Mouse (Mus musculus) stomach, embryonic 15.5 days (tissue): Measurements from ENCODE around the gene Manbal. TPM values are rescaled to one million over a fixed set of nuclear protein-coding genes. Genes with fewer than 3 reads are reported as not detected.

Experiments used
- ATAC-seq: fragments of 200-750 bp; cut with Nextera tagmentation; 2 replicates; pipeline ENCODE4 v1.8.0; 2017; ENCODE audit warnings: low read depth, moderate number of reproducible peaks, moderate TSS enrichment; ENCODE audit not compliant: insufficient read depth, low FRiP score
- H3K27ac ChIP-seq: fragments of 300-500 bp; sonication (generic); 2 replicates; pipeline ENCODE4 v1.5.1; 2015; ENCODE audit warnings: mild to moderate bottlenecking, inconsistent platforms
- H3K27me3 ChIP-seq: fragments of 300-500 bp; sonication (generic); replicated peaks from 2 replicates; pipeline ENCODE4 v1.6.1; 2015; ENCODE audit warnings: inconsistent platforms
- H3K36me3 ChIP-seq: fragments of 300-500 bp; sonication (generic); 2 replicates; pipeline ENCODE4 v1.6.1; 2015; ENCODE audit warnings: inconsistent platforms
- H3K4me1 ChIP-seq: fragments of 300-500 bp; sonication (generic); 2 replicates; pipeline ENCODE4 v1.6.1; 2015; ENCODE audit warnings: inconsistent platforms
- H3K4me2 ChIP-seq: fragments of 300-500 bp; sonication (generic); 2 replicates; pipeline ENCODE4 v1.6.1; 2015; ENCODE audit warnings: mild to moderate bottlenecking, inconsistent platforms
- H3K4me3 ChIP-seq: fragments of 300-500 bp; sonication (generic); replicated peaks from 2 replicates; pipeline ENCODE4 v1.5.1; 2015; ENCODE audit warnings: inconsistent platforms
- H3K9ac ChIP-seq: fragments of 300-500 bp; sonication (generic); 2 replicates; pipeline ENCODE4 v1.6.1; 2015; ENCODE audit warnings: inconsistent platforms
- H3K9me3 ChIP-seq: fragments of 300-500 bp; sonication (generic); 2 replicates; pipeline ENCODE4 v1.6.1; 2016; ENCODE audit warnings: inconsistent platforms
- WGBS: fragments of 180-500 bp; shearing (Covaris S2); methylation state at CpG from one replicate; pipeline ENCODE4 v1.1.7; 2015; 5-methylcytosine and 5-hydroxymethylcytosine counted together
- polyA plus RNA-seq: library from polyadenylated mRNA; unstranded; fragments of >200 nt; fragmentation: Nextera tagmentation; extraction: Ambion mirVana; gene quantifications from 2 replicates; pipeline ENCODE4 v1.2.1, GENCODE M21; 2015

Gene Manbal
- polyA plus RNA-seq, 1 experiment from 2014 or later = 68.3 TPM

- Histone ChIP-seq H3K27me3 (no peaks in the 10 kb centered on the region), H3K27ac (no peak overlapping the region), H3K4me3 (no peak overlapping the region), H3K4me1 (0 out of 2 replicates have a peak, but pooled peaks cover 3% of the 10 kb centered on the region), H3K9ac (no peak overlapping the region), H3K9me3 (no peaks in the 10 kb centered on the region), H3K36me3 (no peaks in the 10 kb centered on the region), H3K4me2 (no peak overlapping the region)
- ATAC-seq = no peak
- 39% methylated on average over 11 of the region's 11 CpGs for WGBS
These were observed 25.7 kb upstream of the Manbal start for GRCm38 (mm10) chr2:157341554-157342270.

- H3K36me3 ChIP-seq = no peaks in the 10 kb centered on the region
- ATAC-seq = no peak
- no peak overlapping the region for H3K27ac ChIP-seq
- H3K4me3 ChIP-seq = no peak overlapping the region
- no peaks in the 10 kb centered on the region for H3K27me3 ChIP-seq
- H3K4me1 ChIP-seq = 0 out of 2 replicates have a peak, but pooled peaks cover 3% of the 10 kb centered on the region
- no peak overlapping the region for H3K4me2 ChIP-seq
- no peaks in the 10 kb centered on the region for H3K9me3 ChIP-seq
- H3K9ac ChIP-seq = no peak overlapping the region
- WGBS = 59% methylated on average over 5 of the region's 5 CpGs
These were observed 25.0 kb upstream of the Manbal start for GRCm38 (mm10) chr2:157342328-157342926.

DNA sequence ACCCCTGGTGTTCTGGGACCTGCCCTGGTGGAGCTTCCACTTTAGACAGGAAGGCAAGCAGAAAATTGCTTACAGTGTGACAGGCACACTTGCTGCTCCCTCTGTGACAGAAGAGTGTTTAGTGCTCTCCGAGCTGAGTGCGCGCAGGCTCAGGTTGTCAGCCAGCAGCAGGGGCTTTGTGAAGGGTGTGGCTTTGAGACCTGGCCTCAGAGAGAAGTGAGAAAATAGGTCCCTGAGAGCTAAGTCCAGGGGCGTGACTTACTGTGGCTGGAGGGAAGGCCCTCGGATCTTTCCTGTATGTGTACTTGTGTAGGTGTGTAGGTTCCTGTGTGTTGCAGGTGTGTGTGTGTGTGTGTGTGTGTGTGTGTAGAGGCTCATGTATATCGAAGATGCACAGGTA lies 24.1 kb upstream of the Manbal start:
- 63% methylated on average over 6 of the region's 6 CpGs for WGBS
- Histone ChIP-seq H3K4me1 (peaks cover 6% of the 10 kb centered on the region; the same call in 1 of the 2 replicates), H3K9me3 (no peaks in the 10 kb centered on the region), H3K4me3 (no peak overlapping the region), H3K27me3 (no peaks in the 10 kb centered on the region), H3K27ac (no peak overlapping the region), H3K9ac (no peak overlapping the region), H3K4me2 (no peak overlapping the region), H3K36me3 (no peaks in the 10 kb centered on the region)
- ATAC-seq = no peak

DNA sequence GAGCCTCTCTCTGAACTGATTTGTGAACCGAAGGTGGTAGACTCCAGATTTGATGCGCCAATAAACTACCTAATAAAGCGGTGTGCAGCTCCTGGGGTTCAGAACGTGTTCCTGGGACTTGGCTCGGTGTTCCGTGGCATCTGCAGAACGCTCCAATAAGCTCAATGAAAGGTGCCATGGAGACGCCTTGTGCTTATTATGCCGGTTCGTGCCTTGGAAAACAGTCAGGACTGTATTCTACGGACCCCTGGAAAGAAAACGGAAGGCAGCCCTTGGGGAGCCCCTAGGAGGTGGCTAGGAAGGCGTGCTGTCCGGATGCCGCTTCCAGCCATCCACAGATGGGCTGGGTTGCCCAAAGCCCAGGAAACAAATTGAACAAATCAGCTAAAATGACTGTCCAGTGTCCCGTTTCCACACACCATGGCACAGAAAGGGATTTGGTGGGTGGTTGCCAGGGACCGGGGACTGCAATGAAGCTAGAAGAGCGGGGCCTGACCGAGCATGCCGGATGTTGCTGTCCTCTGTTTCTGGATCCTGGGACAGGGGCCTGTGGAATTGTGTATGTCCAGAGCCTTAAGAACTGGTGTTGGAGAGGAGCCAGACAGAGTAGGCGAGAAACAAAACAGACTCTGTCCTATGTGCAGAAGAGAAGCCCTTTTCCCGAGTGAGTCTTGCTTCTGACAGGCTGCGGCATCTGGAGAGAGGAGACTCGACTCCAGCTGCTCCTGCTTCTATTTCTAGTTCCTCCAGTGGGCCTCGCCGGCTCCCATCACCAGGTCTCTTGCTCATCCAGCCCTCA lies 19.8 kb upstream of the Manbal start, which contains the start of gene Ghrh:
Ghrh (minus strand) TSS at position 146 of the 799 bp plus-strand sequence.
- WGBS = 60% methylated on average over 26 of the region's 26 CpGs
- no peak within 1 kb of the TSS for H3K9ac ChIP-seq
- H3K9me3 ChIP-seq = no peaks in the 10 kb centered on the region
- H3K4me3 ChIP-seq = no peak within 1 kb of the TSS
- no peaks in the 10 kb centered on the region for H3K36me3 ChIP-seq
- peak within 1 kb of the TSS; percentile 92 for H3K27ac ChIP-seq
- peak; percentile 64; the same call in 1 of the 2 replicates for ATAC-seq
- no peak within 1 kb of the TSS for H3K4me2 ChIP-seq
- peaks cover 11% of the 10 kb centered on the region for H3K4me1 ChIP-seq
- no peaks in the 10 kb centered on the region for H3K27me3 ChIP-seq

DNA sequence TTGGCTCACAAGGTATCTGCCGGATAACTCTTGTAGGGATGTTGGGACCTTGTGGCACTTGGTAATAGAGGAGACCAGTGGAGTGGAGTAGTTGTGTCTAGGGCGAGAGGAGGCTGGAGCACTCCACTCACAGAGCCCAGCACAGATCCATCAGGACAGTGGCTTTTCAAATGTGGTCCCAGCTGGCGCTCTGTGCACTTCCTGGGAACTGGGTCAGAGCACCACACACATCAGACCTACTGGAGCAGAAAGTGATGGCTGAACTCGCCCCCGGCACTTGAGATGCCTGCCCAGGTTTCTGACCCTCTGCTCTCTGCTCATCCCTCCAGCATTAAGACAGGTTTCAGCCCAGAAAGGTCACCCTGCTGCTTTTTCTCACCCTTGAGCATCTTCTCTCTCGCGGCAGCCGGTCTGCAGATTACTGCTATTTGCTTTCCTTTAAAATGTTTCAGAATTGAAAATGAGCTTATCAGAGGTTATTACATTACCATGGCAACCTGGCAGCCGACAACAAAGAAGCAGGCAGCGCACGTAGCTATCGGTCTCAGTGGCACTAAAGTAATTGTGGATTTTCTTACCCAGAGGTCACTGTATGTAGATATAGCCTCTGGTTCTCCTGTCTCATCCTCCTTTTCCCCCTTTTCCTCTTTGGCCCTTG lies 18.1 kb upstream of the Manbal start:
- no peak overlapping the region for H3K4me3 ChIP-seq
- no peaks in the 10 kb centered on the region for H3K36me3 ChIP-seq
- H3K27ac ChIP-seq = peak overlapping the region; percentile 92; the same call in 1 of the 2 replicates
- no peak overlapping the region for H3K4me2 ChIP-seq
- 49% methylated on average over 12 of the region's 12 CpGs for WGBS
- H3K9me3 ChIP-seq = no peaks in the 10 kb centered on the region
- H3K27me3 ChIP-seq = no peaks in the 10 kb centered on the region
- no peak for ATAC-seq
- H3K9ac ChIP-seq = no peak overlapping the region
- H3K4me1 ChIP-seq = peaks cover 11% of the 10 kb centered on the region

DNA sequence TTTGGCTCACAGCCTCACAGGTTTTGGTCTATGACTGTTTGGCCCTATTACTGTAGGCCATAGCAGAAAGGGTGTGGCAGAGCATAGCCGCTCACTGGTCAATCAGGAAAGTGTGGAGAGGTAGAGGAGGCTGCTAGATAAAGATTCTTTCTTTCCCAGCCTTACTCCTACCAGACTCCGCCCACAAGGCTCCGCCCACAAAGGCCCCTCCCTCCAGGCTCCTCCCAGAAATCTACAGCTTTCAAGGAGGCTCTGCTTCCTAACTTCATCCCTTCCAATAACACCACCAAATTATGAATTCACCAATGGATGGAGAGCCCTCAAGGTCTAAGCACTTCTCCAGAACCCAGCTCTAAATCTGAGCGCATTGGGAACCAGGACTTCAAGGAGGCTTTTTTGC lies 14.2 kb upstream of the Manbal start:
- H3K36me3 ChIP-seq = no peaks in the 10 kb centered on the region
- peaks cover 9% of the 10 kb centered on the region; the same call in 1 of the 2 replicates for H3K4me1 ChIP-seq
- H3K9ac ChIP-seq = no peak overlapping the region
- H3K9me3 ChIP-seq = no peaks in the 10 kb centered on the region
- no peak for ATAC-seq
- H3K4me3 ChIP-seq = no peak overlapping the region
- no peak overlapping the region for H3K4me2 ChIP-seq
- WGBS = 67% methylated on average over 4 of the region's 4 CpGs
- no peak overlapping the region for H3K27ac ChIP-seq
- no peaks in the 10 kb centered on the region for H3K27me3 ChIP-seq

DNA sequence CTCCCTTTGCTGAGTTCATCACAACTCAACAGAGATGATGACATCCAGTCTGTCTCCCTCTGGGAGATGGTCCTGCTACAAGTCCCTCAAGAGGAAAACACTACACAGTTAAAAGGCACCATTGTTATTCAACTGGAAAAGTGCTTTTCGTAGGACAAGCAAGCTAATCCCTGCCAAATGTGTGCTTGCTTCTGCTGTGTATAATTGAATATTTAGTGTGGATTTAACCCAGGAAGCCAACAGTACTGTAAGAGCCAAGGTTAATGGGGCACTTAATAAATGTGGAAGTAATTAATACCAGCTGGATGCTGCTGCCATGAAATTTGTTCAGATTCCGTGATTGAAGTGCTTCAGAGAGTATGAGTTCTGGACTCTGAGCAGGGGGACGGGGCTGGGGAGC lies 13.3 kb upstream of the Manbal start:
- Histone ChIP-seq H3K9me3 (no peaks in the 10 kb centered on the region), H3K36me3 (no peaks in the 10 kb centered on the region), H3K27me3 (no peaks in the 10 kb centered on the region), H3K4me1 (peaks cover under 1% of the 10 kb centered on the region; the same call in 1 of the 2 replicates), H3K27ac (no peak overlapping the region), H3K4me2 (no peak overlapping the region), H3K9ac (no peak overlapping the region), H3K4me3 (no peak overlapping the region)
- ATAC-seq = no peak
- 52% methylated on average over 3 of the region's 3 CpGs for WGBS

- no peaks in the 10 kb centered on the region for H3K27me3 ChIP-seq
- H3K9ac ChIP-seq = no peak overlapping the region
- WGBS = 62% methylated on average over 5 of the region's 5 CpGs
- no peak overlapping the region for H3K4me2 ChIP-seq
- no peak overlapping the region for H3K4me3 ChIP-seq
- H3K4me1 ChIP-seq = no peaks in the 10 kb centered on the region
- H3K36me3 ChIP-seq = no peaks in the 10 kb centered on the region
- no peaks in the 10 kb centered on the region for H3K9me3 ChIP-seq
- no peak for ATAC-seq
- H3K27ac ChIP-seq = no peak overlapping the region
These were observed 7.4 kb upstream of the Manbal start for GRCm38 (mm10) chr2:157360028-157360427.

- 78% methylated on average over 3 of the region's 3 CpGs for WGBS
- H3K4me3 ChIP-seq = no peak overlapping the region
These were observed 4.4 kb upstream of the Manbal start for GRCm38 (mm10) chr2:157363031-157363430.

DNA sequence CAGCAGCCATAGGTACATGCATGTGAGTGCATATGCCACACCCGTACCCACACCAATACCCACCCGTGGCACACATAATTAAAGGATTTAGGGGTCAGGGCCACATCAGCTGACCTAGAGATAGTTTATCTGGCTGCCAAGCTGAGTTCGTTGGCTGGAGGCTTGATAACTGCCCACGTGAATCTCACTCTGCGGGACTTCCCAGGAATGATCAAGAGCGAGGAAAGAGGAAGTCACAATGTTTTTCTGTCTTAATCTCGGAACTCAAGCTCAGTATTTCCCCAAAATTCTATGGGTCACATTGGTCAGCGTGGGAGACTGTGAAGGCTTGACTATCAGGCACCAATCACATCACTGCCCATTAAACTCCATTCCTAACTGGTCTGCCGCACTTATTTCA lies 632 bp upstream of the Manbal start:
- peak overlapping the region; percentile 73 for H3K4me2 ChIP-seq
- H3K9ac ChIP-seq = no peak overlapping the region
- H3K4me3 ChIP-seq = peak overlapping the region; percentile 75; the same call in 1 of the 2 replicates
- WGBS = 67% methylated on average over 9 of the region's 9 CpGs
- ATAC-seq = no peak
- peaks cover 9% of the 10 kb centered on the region for H3K4me1 ChIP-seq
- H3K36me3 ChIP-seq = no peaks in the 10 kb centered on the region
- H3K27me3 ChIP-seq = no peaks in the 10 kb centered on the region
- H3K9me3 ChIP-seq = no peaks in the 10 kb centered on the region
- H3K27ac ChIP-seq = peak overlapping the region; percentile 94; the same call in 1 of the 2 replicates

More at GRCm38 (mm10) chr2:157363031-157363430, 4.4 kb upstream of the Manbal start:
- H3K27me3 ChIP-seq = no peaks in the 10 kb centered on the region
- no peaks in the 10 kb centered on the region for H3K9me3 ChIP-seq
- ATAC-seq = no peak
- peaks cover 5% of the 10 kb centered on the region; the same call in 1 of the 2 replicates for H3K4me1 ChIP-seq
- H3K9ac ChIP-seq = no peak overlapping the region
- H3K4me2 ChIP-seq = no peak overlapping the region
- no peaks in the 10 kb centered on the region for H3K36me3 ChIP-seq
- no peak overlapping the region for H3K27ac ChIP-seq

GRCm38 (mm10) chr2:157367991-157368390 lies 597 bp downstream of the Manbal start:
- Histone ChIP-seq H3K4me1 (peaks cover 14% of the 10 kb centered on the region), H3K4me2 (peak overlapping the region; percentile 73), H3K9ac (peak overlapping the region; percentile 70), H3K27ac (peak overlapping the region; percentile 94), H3K9me3 (no peaks in the 10 kb centered on the region), H3K4me3 (peak overlapping the region; percentile 75), H3K27me3 (no peaks in the 10 kb centered on the region), H3K36me3 (no peaks in the 10 kb centered on the region)
- 0 out of 2 replicates have a peak, but pooled peaks have one; percentile 39 for ATAC-seq
- under 1% methylated on average over 13 of the region's 13 CpGs for WGBS
